Mouse (Mus musculus) urinary bladder, postnatal 36 days (tissue): ENCODE results near the gene Ago4.

Experiments used
- DNase-seq, 2 experiments: peaks; one replicate each; pipeline ENCODE4 v3.0.0; 2022; ENCODE audit warnings: low spot score in 2 of 2, mixed read lengths in 1 of 2

The Ago4 gene

DNA sequence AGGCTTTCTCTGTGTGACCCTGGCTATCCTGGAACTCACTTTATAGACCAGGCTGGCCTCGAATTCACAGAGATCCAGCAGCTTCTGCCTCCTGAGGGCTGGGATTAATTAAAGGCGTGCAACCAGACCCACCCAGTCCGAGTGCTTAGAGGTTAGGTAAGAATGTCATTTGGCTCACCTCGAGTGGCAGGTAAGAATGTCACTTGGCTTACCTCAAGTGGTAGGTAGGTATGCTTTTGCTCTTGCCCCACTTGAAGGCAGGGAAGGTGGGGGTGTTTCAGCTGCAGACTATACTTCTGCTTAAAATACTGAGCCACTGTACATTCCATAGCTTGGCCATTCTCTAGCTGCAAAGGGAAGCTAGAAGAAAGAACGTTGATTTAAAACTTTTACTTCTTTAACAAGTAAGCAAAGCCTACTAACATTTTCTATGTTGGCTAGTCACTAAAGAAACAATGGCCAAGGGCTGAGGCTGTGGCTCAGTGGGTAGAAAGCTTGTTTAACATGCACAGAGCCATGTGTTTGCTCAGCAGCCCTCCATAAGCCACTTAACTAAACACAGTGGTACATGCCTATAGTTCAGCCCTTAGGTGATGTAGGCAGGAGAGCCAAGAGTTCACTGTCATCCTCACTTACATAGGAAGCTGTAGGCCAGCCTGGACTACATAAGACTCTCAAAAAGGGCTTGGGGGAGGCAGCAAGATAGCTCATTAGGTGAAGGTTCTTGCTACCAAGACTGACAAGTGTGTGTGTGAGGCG is 20.8 kb downstream of the Ago4 start:
- no peak for DNase-seq

DNA sequence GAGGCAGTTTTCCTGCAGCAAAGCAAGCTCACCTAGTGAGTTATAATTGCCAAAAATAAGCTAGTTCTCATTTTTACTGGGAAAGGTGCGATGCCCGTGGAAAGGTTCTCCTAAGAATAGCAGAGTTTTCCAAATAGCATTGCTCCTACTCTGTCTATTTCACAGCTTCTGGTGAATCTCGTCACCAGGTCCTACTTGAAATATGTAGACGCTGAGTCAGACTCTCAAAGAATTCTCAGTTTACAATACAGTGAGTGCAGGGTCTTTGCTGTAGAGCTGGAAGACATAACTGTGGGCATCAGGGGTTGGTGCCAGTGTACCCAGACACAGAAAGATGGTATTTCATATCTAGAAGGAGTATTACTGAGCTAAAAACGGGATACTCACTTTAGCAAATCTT is 22.3 kb downstream of the Ago4 start:
- DNase-seq: no peak

DNA sequence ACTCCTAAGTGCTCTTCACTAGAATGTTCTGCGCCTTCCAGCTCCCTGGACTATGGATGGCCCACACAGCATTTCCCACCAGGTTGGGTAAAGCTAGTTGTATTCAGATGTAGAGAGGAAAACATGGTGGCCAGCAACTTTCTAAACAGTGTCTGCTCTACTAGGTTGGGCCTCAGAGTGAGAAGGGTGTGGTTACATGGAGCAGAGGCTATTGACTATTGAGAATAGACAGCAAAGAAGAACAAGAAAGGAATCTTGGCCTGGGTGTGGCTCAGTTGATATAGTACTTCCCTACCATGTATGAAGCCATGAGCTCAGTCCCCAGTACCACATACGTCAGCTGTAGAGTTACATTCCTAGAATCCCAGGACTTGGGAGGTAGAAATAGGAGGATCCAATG is 24.2 kb downstream of the Ago4 start:
- DNase-seq: no peak

DNA sequence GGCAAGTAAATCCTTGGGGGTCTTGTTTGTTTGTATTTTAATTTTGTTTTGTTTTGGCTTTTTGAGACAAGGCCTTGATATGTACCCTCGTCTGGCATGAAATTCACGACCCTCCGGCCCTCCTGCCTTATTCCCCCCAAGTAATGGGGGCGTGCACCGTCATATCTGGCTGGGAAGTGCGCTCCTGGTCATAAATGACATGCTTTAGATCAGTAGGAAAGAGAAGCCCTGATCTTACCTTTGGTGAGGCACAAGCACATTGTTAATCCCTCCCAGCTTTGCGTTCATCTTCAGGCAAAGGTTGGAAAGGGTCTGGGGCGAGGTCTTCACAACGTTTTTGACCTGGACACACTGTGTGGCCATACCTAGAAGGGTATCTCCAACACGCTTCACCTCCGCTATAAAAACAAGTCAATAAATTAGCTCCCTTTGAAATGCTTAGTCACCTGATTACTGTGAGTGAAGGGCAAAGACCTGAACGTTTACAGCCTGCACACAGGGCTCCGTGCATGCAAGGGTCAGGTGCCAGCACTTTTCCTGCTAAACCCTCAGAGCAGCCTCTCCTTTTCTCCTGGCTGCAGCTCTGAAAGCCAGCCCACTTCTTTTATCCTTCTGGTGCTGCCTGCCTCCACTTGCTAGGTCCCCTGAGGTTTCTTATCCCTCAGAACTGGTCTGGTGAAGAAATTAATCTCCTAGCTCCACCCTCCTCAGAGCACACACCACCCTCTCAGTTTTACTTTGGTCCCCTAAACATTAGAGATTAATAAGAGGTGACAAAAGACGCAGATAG is 25.0 kb downstream of the Ago4 start:
- no peak for DNase-seq

DNA sequence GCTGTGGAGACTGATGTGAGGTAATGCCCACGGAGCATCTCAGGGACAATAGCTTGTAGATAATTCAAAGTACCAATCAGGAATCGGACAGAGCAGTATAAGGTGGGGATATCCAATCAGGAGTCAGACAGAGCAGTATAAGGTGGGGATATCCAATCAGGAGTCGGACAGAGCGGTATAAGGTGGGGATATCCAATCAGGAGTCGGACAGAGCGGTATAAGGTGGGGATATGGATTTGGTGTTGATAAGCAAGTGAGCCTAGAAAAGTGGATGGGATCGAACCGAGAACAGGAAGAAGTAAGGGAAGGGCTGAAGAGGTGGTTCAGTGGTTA is 30.3 kb downstream of the Ago4 start:
- DNase-seq: no peak

DNA sequence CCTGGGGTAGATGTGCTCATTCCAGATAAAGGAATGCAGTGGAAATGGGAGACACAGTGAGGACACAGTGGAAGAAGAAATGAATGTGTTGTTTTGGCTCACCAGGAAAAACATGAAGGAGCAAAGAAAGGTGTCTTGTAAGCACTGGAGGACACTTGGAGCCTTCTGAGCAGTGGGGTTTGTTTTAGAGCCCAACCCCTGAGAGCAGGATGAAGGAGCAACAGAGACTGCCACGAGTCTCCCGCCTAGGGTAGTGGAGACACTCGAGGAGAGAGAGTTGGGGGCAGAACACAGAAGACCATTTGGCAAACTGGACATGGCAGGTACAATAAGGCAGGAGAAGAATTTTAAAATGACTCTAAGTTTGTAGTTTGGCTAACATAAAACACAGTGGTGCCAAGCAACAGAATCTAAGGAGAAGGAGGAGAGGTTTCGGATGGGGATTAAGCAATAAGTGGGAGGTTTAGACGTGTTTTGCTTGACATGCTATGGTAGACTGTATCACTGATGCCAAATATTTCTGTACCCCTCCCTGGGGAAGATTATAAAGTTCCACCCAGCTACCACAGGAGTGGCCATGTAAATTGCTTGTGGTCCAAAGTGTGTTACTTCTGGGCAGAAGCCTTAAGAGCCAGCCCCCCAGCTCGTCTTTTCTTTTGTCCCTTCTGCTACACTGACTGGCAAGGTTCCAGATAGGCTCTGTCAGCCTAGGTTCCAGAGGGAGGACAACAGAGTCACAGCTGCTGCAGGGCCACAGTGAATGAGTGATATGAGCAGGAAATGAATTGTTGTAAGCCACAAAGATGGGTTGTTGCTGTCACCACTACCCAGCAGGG is 30.9 kb downstream of the Ago4 start:
- no peak for DNase-seq

DNA sequence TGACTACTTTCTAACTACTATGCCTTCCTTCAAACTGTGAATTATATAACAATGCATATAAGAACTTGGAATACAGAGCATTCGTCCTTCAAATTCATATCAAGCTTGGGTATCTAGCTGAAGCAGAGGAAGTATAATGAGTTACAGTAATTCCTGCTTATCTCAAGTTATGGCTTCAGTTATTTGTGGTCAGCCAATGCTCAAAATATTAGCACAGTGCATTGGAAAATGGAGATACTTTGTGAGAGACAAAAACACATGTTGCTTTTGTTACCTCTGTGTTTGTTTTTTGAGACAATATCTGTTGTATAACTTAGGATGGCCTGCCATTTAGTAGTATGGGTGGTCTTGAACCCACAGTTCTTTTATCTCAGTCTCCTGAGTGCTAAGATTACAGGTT is 34.7 kb downstream of the Ago4 start:
- no peak for DNase-seq

DNA sequence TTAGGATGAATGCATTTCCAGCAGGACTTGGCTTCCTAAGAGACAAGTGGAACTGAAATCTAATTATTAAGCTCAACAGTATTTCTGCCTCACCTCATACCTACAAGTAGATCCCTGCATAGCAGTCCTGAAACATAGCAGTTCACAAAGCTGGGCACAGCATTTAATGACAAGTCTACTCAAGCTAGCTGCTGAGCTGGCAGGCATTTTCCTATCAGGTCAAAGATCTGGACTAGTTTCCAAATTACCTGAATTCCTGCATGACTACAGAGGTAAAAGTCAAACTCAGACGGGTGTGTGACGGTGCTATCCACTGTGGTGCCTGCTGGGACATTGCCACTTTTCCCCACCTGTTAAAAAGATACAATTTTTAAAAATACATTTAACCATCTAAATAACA is 36.3 kb downstream of the Ago4 start:
- DNase-seq: peak in 1 of 2 experiments; percentile 12

DNA sequence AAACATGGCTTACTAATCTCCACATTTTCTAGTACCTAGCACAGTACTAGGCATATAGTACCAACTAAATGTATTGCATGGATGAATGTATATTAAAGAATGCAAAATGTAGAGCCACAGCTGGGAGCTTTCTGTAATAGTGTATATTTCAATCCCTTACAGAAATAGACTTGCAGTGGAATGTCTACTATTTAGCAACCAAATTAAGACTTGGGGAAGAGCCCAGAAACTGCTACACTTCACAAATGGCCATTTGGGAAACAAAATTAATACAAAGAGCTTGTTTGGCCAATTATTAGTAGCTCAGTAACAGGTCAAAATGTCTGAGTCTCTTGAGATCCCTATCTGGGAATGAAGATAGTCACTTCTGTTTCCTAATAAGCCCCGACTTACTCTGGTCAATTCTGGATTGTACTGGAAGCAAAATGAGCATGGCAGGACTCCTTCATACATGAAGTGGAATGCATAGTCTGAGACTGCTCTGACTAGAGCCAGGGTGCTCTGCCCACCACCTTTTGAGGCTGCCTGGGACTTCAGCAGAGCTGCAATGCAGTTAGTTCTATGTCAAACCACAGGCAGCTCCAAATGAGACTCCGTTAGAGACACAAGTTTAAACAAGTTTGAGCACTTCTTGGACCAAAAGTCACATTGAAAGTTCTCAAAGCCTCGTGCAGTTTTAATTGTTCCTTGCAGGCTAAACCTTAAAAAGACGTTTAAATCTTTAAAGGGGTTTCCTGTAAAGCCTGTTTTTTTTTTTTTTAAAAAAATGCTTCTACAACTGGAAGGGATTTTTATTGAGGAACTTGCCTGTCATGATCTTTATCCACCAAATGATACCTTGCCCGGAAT is 37.1 kb downstream of the Ago4 start:
- no peak for DNase-seq

DNA sequence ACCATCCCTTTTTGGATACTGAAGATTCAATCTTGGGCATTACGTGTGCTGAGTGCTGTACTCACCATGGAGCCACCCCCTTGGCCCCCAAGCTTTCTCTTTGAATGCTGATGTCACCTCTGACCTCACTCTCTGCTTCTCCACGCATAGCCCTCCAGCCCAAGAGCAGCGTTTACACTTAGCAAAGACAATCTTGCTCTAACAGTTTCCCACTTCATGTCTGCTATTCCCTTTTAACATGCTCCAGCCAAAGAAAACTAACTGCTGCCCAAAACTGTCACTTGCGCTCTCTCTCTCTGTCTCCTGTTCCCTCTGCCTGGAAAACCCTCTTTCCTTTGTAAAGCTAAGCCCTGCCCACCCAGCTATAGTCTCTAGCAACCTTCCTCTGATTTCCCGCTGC is 37.8 kb downstream of the Ago4 start:
- DNase-seq: no peak

DNA sequence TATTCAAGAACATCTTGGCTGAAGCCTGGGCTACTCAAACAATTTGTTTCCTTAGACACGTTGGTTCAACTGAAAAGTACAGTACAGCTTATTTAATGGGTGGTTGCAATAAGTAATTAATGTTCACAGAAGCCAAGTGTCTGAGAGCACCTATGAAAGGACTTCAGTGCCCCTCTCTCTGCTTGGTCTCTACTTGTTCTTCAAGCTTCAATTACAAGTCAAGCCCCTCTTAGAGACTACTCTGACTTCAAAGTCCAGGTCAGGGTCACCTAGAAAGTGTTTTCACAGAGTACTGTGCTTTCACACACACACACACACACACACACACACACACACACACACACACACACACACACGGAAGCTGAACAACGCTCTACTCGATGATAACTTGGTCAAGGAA is 39.9 kb downstream of the Ago4 start:
- DNase-seq: no peak

DNA sequence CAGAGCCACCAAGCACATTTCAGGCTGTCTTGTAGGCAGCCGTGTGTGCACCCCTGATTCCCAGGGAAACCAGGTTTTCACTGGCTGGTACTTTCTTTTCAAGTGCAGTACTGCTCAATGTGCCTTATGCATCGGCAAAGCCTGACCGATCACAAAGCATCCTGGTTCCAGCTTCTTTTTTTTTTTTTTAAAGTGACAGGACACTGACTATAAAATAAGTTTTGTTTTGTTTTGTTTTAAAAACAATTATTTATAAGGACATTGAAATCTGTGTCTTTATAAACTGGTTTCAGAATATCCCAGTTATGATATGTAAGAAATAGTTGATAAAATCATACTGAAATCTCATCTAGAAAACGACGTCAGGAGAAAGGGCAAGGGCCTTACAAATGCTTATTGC is 41.3 kb downstream of the Ago4 start:
- no peak for DNase-seq

DNA sequence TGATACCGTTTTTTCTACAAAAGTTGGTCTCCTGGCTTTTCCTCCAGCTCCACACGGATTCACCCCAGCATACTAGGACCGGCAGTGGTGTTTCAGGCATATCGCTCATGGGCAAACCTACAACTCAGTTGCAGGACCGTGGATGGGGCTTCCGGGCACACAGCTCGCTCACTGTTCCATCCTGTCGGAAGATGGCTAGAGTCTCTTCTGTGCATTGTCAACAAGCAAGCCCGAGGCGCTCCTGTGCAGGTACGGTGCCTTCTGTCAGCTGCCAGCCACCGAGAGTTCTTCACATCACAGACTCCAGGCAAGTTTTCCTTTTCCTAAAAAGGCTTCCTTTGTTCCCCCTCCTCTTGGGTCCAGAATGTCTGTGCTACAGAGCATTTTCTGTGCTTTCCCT is 42.5 kb downstream of the Ago4 start:
- DNase-seq: no peak

DNA sequence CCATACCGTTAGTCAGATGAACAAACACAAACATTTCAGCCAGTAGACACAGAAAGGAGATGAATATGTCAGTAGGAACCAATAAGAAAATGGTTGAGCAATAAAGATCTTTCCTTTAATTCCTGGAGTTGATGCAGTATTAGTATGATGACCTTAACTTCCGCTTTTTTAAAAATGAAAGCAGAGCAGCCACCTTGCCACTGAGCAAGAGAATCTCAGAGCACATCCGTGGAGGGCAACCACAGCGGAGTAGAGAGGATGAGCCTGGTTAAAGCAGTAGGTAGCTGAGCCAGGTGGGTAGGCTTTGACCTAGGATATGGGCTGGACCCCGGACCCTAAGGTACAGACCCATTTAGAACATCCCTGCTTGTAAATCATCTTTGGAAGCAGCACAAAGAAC is 43.5 kb downstream of the Ago4 start:
- DNase-seq: no peak

DNA sequence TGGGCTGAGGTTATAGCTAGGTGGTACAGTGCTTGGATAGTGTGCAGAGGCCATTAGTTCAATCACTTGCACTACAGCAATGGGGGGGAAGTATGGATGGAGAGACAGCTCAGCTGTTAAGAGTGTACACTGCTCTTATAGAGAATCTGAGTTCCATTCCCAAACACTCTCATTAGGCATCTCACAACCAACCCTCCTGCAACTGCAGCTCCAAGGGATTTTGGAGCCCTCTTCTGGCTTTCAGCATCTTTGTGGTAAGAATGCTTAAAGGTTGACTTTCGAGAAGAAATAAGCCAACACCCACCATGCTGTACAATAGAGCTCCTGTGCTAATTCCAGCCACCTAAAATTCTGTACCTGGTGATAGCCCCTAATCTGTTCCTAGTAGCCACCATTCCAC is 47.1 kb downstream of the Ago4 start:
- DNase-seq: no peak

DNA sequence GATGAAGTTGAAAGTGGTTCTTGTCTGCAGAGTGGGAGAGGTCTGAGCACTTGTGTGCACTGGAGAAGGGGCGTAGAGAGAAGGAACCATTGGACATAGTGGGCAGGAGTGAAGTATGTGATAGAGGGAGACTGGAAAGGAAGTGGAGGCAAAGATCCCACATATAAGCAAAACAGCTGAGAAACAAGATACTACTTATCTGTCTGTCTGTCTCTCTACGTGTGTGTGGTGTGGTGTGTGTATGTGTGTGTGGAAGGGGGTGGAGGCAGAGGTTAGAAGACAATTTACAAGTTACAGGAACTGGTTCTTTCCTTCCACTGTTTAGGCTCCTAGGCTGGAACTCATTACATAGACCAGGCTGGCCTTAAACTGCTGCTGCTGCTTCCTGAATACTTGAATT is 48.2 kb downstream of the Ago4 start:
- no peak for DNase-seq

DNA sequence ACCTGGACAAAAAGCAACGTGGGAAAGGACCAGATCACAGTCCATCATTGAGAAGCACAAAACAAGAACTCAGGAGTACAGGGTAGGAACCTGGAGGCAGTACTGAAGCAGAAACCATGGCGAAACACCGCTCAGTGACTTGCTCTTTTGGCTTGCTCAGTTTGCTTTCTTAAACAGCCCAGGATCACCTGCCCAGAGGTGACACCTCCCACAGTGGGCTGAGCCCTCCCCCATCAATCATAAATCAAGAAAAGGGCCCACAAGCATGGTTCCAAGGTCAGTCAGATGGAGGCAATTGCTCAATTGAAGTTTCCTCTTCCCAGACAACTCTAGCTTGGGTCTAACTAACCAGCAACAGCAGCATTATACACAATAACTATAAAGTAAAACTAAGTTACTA is 49.4 kb downstream of the Ago4 start:
- DNase-seq: no peak

DNA sequence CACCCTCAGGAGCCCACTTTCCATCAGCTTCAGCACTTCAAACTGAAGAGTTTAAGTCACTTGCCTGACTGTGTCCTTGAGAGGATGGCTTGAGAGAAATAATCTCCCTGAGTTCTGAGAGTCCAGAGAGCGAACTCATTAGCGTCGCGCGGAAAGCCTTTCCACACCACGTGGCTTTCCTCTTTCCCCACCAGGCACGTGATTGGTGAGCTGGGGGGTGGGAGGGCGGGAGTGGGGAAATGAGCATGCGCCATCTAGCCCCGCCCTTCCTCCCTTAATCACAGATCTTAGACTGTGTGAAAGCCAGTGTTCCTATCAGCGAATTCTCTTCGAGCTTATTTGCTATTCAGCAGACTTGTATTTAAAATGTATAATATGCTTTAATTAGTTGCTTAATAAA is 50.3 kb downstream of the Ago4 start:
- no peak for DNase-seq

DNA sequence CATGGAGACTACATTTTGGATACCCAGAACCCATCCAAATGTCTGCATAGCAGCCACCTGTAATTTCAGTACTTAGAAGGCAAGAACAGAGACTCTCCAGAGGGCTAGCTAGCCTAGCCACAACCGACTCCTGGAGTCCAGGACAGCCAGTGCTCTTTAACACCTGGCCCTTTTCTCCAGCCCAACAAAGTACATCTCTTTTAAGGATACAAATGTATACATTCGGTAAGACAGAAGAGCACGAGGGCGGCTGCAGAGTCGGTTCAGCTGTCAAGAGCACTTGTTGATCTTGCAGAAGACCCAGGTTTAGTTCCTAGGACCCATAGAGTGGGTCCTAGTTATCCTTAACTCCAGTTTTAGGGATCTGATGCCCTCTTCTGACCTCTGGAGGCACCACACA is 51.8 kb downstream of the Ago4 start:
- DNase-seq: no peak

DNA sequence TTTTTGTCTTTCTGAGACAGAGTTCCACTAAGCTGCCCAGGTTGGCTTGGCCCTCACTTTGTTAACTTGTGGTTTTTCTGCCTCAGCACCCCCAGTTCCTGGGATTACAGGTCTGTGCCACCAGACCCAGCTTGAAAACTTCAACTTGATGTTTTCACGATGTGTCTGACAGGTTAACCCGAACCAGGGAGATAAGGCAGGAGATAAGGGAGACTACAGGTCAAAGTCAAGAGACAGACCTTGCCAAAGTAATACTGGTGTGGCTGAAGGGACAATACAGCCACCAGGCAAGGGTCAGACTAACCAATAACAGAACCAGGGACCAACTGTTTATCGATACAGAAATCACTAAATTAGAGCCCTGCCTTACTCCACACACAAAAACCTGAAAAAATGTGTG is 53.0 kb downstream of the Ago4 start:
- DNase-seq: no peak

DNA sequence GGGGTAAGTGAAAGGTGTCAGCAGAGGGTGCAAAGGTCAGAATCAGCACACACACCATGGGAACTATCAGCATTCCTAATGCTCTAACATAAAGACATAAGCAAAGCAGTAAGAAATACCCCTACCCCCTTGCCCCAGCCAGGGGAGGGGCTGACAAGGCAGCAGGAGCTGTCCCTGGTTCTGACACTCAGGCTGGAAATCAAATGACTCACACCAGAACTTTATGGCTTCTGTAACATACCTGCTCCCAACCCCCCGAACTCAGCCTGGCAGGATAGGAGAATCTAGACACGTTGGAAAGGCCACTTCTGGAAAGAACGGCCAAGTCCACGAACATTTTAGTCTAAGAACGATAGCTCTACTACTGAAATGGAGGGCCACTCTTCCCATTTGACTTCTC is 60.2 kb downstream of the Ago4 start:
- no peak for DNase-seq

DNA sequence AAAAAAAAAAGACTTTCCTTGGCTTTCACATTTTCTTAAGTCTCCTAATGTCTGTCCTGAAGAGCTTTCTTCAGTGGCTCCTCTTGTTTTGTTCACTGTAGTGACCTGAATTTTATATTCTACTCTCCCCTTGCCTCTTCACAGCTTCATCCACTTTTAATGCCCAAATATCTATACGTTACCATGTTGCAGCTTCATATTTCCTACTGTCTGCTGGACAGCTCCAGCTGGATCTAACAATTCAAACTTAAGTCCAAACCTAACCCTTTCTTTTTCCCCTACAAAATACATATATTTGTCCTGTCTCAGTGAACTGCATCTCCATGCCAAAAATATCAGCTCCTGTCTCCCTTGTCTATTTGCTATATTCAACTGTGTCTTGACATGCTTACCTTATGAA is 63.9 kb downstream of the Ago4 start:
- DNase-seq: no peak
